Mouse (Mus musculus) liver, adult 2 months (tissue): Measurements from ENCODE around the gene Wbp1.

ENCODE experiments used
- CTCF ChIP-seq: fragments of 200-500 bp; IDR thresholded peaks from 2 replicates; pipeline ENCODE4 v1.5.1; 2011; ENCODE audit warnings: low read depth, low read length, control low read depth
- POLR2A ChIP-seq: fragments of 200-500 bp; IDR thresholded peaks from 2 replicates; pipeline ENCODE4 v1.6.1; 2011; ENCODE audit warnings: low read length, control low read depth; ENCODE audit not compliant: insufficient read depth; ENCODE audit errors: extremely low read depth

DNA sequence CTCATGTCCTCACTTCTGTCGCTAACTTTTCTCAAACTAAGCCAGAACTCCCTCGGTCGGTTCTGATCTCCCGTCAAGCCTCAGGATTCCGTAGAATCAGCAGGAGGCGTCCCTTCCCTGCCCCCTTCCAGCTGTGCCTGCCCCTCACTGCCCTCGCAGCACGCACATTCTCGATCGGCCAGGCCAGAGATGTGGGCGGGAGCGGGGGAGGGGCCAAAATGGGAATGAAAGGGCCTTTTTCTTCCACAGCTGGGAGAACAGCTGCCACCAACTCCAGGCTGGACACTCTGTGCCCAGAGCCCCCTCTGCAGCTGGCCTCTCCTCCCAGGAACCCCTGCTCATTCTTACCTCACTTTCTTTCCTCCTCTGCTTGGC is 16.2 kb upstream of the Wbp1 start:
- TF ChIP-seq CTCF (no peak; the same call in 1 of the 2 replicates), POLR2A (peak; percentile 80; the same call in 1 of the 2 replicates)
